Comparison of ENCODE assay signal across 8 mouse cellular contexts in the genomic region with DNA sequence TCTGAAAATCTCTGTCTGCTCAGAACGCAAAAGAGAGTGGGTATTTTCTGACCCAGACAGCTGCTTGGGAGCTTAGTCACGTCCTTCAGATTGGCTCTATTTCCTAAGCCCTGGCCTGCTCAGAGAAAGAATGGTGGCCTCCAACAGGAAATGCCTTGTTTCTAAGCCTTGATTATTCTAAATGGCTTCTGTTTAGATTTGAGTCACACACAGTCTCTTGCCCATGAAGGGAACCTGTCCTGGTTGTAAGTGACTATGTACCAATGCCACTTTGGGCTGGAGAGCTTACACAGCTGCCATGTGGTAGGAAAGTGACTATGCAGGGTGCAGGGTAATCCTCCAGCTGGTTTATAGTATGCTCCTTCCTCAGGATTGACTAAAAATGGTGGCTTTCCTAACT.
A peak's percentile ranks its signal among the peaks of the same experiment; 100 is the strongest.
DNase-seq lines count a peak whose midpoint lies in the region; ATAC-seq and TF ChIP-seq lines count a peak whose summit lies in the region.
"Had no signal": no experiment of that assay in that cellular context is flagged by ENCODE, and none has a peak within 500 bp of the region (broad histone marks: within the 10 kb centered on the region; RNA-seq: fewer than 3 reads in every experiment).

No protein-coding gene starts in this region.

- DNase-seq in lung, postnatal 25 days (ENCODE audit: low spot score), result no peak
- DNase-seq in embryonic facial prominence, embryonic 14.5 days (ENCODE audit: low spot score), result no peak
- DNase-seq in heart, postnatal 0 days (ENCODE audit: low spot score), result no peak
- DNase-seq in cerebellum, postnatal 10 days, result no peak
- DNase-seq in thymus, postnatal 14 days, result no peak
- DNase-seq: layer of hippocampus, adult 9-11 months had no signal

- no peak overlapping the region for H3K4me3 ChIP-seq in lung, embryonic 15.5 days
- H3K4me3 ChIP-seq in embryonic facial prominence, embryonic 14.5 days (ENCODE audit: low read depth, low read length), result no peak overlapping the region
- H3K4me3 ChIP-seq in heart, postnatal 0 days (ENCODE audit: low read depth, low read length), result no peak overlapping the region
- H3K4me3 ChIP-seq in small intestine, adult 2 months (ENCODE audit: low read depth, low read length), result no peak overlapping the region

- no peak for TF ChIP-seq CTCF in heart, postnatal 0 days (IDR thresholded peaks at IDR 0.05; ENCODE audit: low read depth)
- TF ChIP-seq CTCF in small intestine, adult 2 months (IDR thresholded peaks at IDR 0.05; ENCODE audit: extremely low read depth, insufficient read length, insufficient replicate concordance, low read depth, low read length), result no peak

- 31% methylated on average over 2 of the region's 2 CpGs for WGBS in lung, embryonic 15.5 days
- WGBS in embryonic facial prominence, embryonic 14.5 days, result 37% methylated on average over 2 of the region's 2 CpGs
- WGBS in heart, postnatal 0 days, result 59% methylated on average over 2 of the region's 2 CpGs
- 79% methylated on average over 2 of the region's 2 CpGs for WGBS in small intestine, adult 2 months

- peak overlapping the region; percentile 48 for H3K27ac ChIP-seq in lung, embryonic 15.5 days
- peak overlapping the region; percentile 54; the same call in 1 of the 2 replicates for H3K27ac ChIP-seq in embryonic facial prominence, embryonic 14.5 days (replicated peaks; ENCODE audit: low read depth, low read length)
- 0 out of 2 replicates have a peak overlapping the region, but pooled peaks have one; percentile 18 for H3K27ac ChIP-seq in heart, postnatal 0 days (ENCODE audit: low read depth)
- peak overlapping the region; percentile 21; the same call in 1 of the 2 replicates for H3K27ac ChIP-seq in small intestine, adult 2 months (ENCODE audit: insufficient read depth, low read depth, low read length)

- no peaks in the 10 kb centered on the region for H3K9me3 ChIP-seq in lung, embryonic 15.5 days
- H3K9me3 ChIP-seq in embryonic facial prominence, embryonic 14.5 days (ENCODE audit: control insufficient read depth, low read length), result no peaks in the 10 kb centered on the region
- H3K9me3 ChIP-seq in heart, postnatal 0 days (replicated peaks; ENCODE audit: control insufficient read depth, low read length), result no peaks in the 10 kb centered on the region

- H3K9ac ChIP-seq in lung, embryonic 15.5 days, result no peak overlapping the region
- H3K9ac ChIP-seq in embryonic facial prominence, embryonic 14.5 days (ENCODE audit: low read depth, low read length), result no peak overlapping the region
- no peak overlapping the region for H3K9ac ChIP-seq in heart, postnatal 0 days (replicated peaks; ENCODE audit: low read depth, low read length)

- H3K4me1 ChIP-seq in lung, embryonic 15.5 days, result peaks cover 16% of the 10 kb centered on the region
- peaks cover 19% of the 10 kb centered on the region for H3K4me1 ChIP-seq in embryonic facial prominence, embryonic 14.5 days (ENCODE audit: control insufficient read depth, insufficient read depth, low read length)
- no peaks in the 10 kb centered on the region for H3K4me1 ChIP-seq in heart, postnatal 0 days (ENCODE audit: control insufficient read depth, insufficient read depth)
- peaks cover 11% of the 10 kb centered on the region for H3K4me1 ChIP-seq in small intestine, adult 2 months (ENCODE audit: control insufficient read depth, insufficient read depth, insufficient read length, low read length)

- no peaks in the 10 kb centered on the region for H3K27me3 ChIP-seq in lung, embryonic 15.5 days
- no peaks in the 10 kb centered on the region for H3K27me3 ChIP-seq in embryonic facial prominence, embryonic 14.5 days (replicated peaks; ENCODE audit: control insufficient read depth, insufficient read depth, low read length)
- no peaks in the 10 kb centered on the region for H3K27me3 ChIP-seq in heart, postnatal 0 days (ENCODE audit: control insufficient read depth, insufficient read depth, low read length)
- no peaks in the 10 kb centered on the region for H3K27me3 ChIP-seq in small intestine, adult 2 months (ENCODE audit: control insufficient read depth, insufficient read depth, low read length)

- H3K4me2 ChIP-seq in lung, embryonic 15.5 days, result no peak overlapping the region
- no peak overlapping the region for H3K4me2 ChIP-seq in embryonic facial prominence, embryonic 14.5 days (ENCODE audit: low read depth, low read length)
- no peak overlapping the region for H3K4me2 ChIP-seq in heart, postnatal 0 days (ENCODE audit: low read depth, low read length)

- H3K36me3 ChIP-seq in lung, embryonic 15.5 days, result no peaks in the 10 kb centered on the region
- H3K36me3 ChIP-seq in embryonic facial prominence, embryonic 14.5 days (ENCODE audit: control insufficient read depth, insufficient read depth, low read length), result no peaks in the 10 kb centered on the region
- 0 out of 2 replicates have a peak, but pooled peaks cover 4% of the 10 kb centered on the region for H3K36me3 ChIP-seq in heart, postnatal 0 days (replicated peaks; ENCODE audit: control insufficient read depth, insufficient read depth, low read length)
- H3K36me3 ChIP-seq in small intestine, adult 2 months (ENCODE audit: control insufficient read depth, insufficient read depth, low read length), result no peaks in the 10 kb centered on the region

- ATAC-seq in lung, embryonic 15.5 days (ENCODE audit: borderline replicate concordance, extremely low read depth, low FRiP score, low TSS enrichment), result peak; percentile 40; the same call in 1 of the 2 replicates
- peak; percentile 10; the same call in 1 of the 2 replicates for ATAC-seq in embryonic facial prominence, embryonic 14.5 days (ENCODE audit: low read depth)
- peak; percentile 30 for ATAC-seq in heart, postnatal 0 days (ENCODE audit: insufficient read depth, low read depth)

- TF ChIP-seq POLR2A in small intestine, adult 2 months (IDR thresholded peaks at IDR 0.05; ENCODE audit: low read depth, low read length), result no peak

- TF ChIP-seq EP300 in heart, postnatal 0 days (IDR thresholded peaks at IDR 0.05; ENCODE audit: low read depth), result no peak
